Mouse (Mus musculus): ENCODE measurements at regions not wholly inside any gene's neighbourhood (a gene's known extent, or its start where the extent isn't known, plus 50 kb on each side); places are given as distances from the start of the nearest gene placed in this dataset.

- Histone ChIP-seq H3K4me1 (ENCODE audit: control insufficient read depth in 1 of 2, insufficient read depth in 2 of 2) (0 out of 4 replicates have a peak, but pooled peaks cover 0 to 2% of the 10 kb centered on the region in 2 experiments), H3K9me3 (replicated peaks; ENCODE audit: low read length) (no peaks in the 10 kb centered on the region), H3K9ac (ENCODE audit: insufficient read depth, low read depth) (no peak overlapping the region), H3K4me3 (replicated peaks in 1 of 3; ENCODE audit: low read depth in 2 of 3, low read length in 2 of 3, poor library complexity in 1 of 3) (no peak overlapping the region), H3K27ac (ENCODE audit: insufficient read depth, low read depth) (no peak overlapping the region), H3K79me2 (replicated peaks; ENCODE audit: control insufficient read depth, extremely low read depth, insufficient read depth, poor library complexity, severe bottlenecking) (no peaks in the 10 kb centered on the region), H3K4me2 (ENCODE audit: insufficient read depth, low read depth, poor library complexity, severe bottlenecking) (no peak overlapping the region), H3K36me3 (replicated peaks in 1 of 2; ENCODE audit: control insufficient read depth in 1 of 2, insufficient read depth in 1 of 2, low read length in 1 of 2) (no peaks in the 10 kb centered on the region), H3K27me3 (replicated peaks) (peaks cover 56% of the 10 kb centered on the region)
- no peak for DNase-seq (ENCODE audit: extremely low read depth)
- TF ChIP-seq E2F4 (IDR thresholded peaks at IDR 0.05; ENCODE audit: insufficient replicate concordance, low read depth, low read length) (no peak), USF1 (IDR thresholded peaks at IDR 0.05; ENCODE audit: low read depth, low read length) (no peak), ZMIZ1 (IDR thresholded peaks at IDR 0.05; ENCODE audit: low read depth, low read length) (no peak), MAFK (IDR thresholded peaks at IDR 0.05; ENCODE audit: insufficient replicate concordance, low read length) (no peak), MAX (IDR thresholded peaks at IDR 0.05; ENCODE audit: low read length) (no peak), RAD21 (IDR thresholded peaks at IDR 0.05; ENCODE audit: low read depth, low read length) (no peak), SMC3 (IDR thresholded peaks at IDR 0.05; ENCODE audit: low read depth, low read length) (no peak), CHD1 (IDR thresholded peaks at IDR 0.05; ENCODE audit: low read depth, low read length) (no peak), UBTF (IDR thresholded peaks at IDR 0.05; ENCODE audit: low read depth, low read length) (no peak), POLR2AphosphoS2 (IDR thresholded peaks at IDR 0.05; ENCODE audit: low read depth, low read length) (no peak), ZKSCAN1 (IDR thresholded peaks at IDR 0.05; ENCODE audit: borderline replicate concordance, low read depth, low read length) (no peak)
- dilution Hi-C loops (cut with MboI; ENCODE audit: extremely low pct_ligation_motif_present, extremely low pct_unique_long_range_greater_than_20kb, low sequenced_read_pairs) (no loop called here), in situ Hi-C loops (cut with MboI; ENCODE audit: low pct_ligation_motif_present, low pct_unique_long_range_greater_than_20kb, low sequenced_read_pairs) (no loop called here)
Observed at GRCm38 (mm10) chr14:29784506-29784905, 62.8 kb upstream of the Cacna2d3 start.

- 0 out of 4 replicates have a peak, but pooled peaks cover 0 to 2% of the 10 kb centered on the region in 2 experiments for H3K4me1 ChIP-seq (ENCODE audit: control insufficient read depth in 1 of 2, insufficient read depth in 2 of 2)
- no peaks in the 10 kb centered on the region for H3K9me3 ChIP-seq (replicated peaks; ENCODE audit: low read length)
- peaks cover 52% of the 10 kb centered on the region for H3K27me3 ChIP-seq (replicated peaks)
- in situ Hi-C loops (cut with MboI; ENCODE audit: low pct_ligation_motif_present, low pct_unique_long_range_greater_than_20kb, low sequenced_read_pairs) (no loop called here), dilution Hi-C loops (cut with MboI; ENCODE audit: extremely low pct_ligation_motif_present, extremely low pct_unique_long_range_greater_than_20kb, low sequenced_read_pairs) (no loop called here)
- no peaks in the 10 kb centered on the region for H3K79me2 ChIP-seq (replicated peaks; ENCODE audit: control insufficient read depth, extremely low read depth, insufficient read depth, poor library complexity, severe bottlenecking)
- no peaks in the 10 kb centered on the region for H3K36me3 ChIP-seq (replicated peaks in 1 of 2; ENCODE audit: control insufficient read depth in 1 of 2, insufficient read depth in 1 of 2, low read length in 1 of 2)
- TF ChIP-seq POLR2AphosphoS2 (IDR thresholded peaks at IDR 0.05; ENCODE audit: low read depth, low read length), result no peak
- no peak overlapping the region for H3K4me2 ChIP-seq (ENCODE audit: insufficient read depth, low read depth, poor library complexity, severe bottlenecking)
- DNase-seq (ENCODE audit: extremely low read depth), result no peak
- H3K9ac ChIP-seq (ENCODE audit: insufficient read depth, low read depth), result no peak overlapping the region
- no peak overlapping the region for H3K4me3 ChIP-seq (replicated peaks in 1 of 3; ENCODE audit: low read depth in 2 of 3, low read length in 2 of 3, poor library complexity in 1 of 3)
- no peak overlapping the region for H3K27ac ChIP-seq (ENCODE audit: insufficient read depth, low read depth)
Observed at GRCm38 (mm10) chr14:29786431-29786830, 64.8 kb upstream of the Cacna2d3 start.

GRCm38 (mm10) chr14:29787796-29788195 lies 66.1 kb upstream of the Cacna2d3 start:
- TF ChIP-seq USF1 (IDR thresholded peaks at IDR 0.05; ENCODE audit: low read depth, low read length), result no peak
- no peak for TF ChIP-seq ZC3H11A (IDR thresholded peaks at IDR 0.05; ENCODE audit: low read depth, low read length)
- TF ChIP-seq NRF1 (IDR thresholded peaks at IDR 0.05; ENCODE audit: low read depth, low read length), result no peak
- TF ChIP-seq ZNF384 (IDR thresholded peaks at IDR 0.05; ENCODE audit: low read depth, low read length), result no peak
- TF ChIP-seq ZKSCAN1 (IDR thresholded peaks at IDR 0.05; ENCODE audit: borderline replicate concordance, low read depth, low read length), result no peak
- no peak for TF ChIP-seq CHD1 (IDR thresholded peaks at IDR 0.05; ENCODE audit: low read depth, low read length)
- no peak for TF ChIP-seq MYC (IDR thresholded peaks at IDR 0.05; ENCODE audit: low read depth, low read length)
- no peak for TF ChIP-seq MAFK (IDR thresholded peaks at IDR 0.05; ENCODE audit: insufficient replicate concordance, low read length)
- no peak for TF ChIP-seq E2F4 (IDR thresholded peaks at IDR 0.05; ENCODE audit: insufficient replicate concordance, low read depth, low read length)
- no peak for TF ChIP-seq PAX5 (IDR thresholded peaks at IDR 0.05; ENCODE audit: low read length)
- TF ChIP-seq ZMIZ1 (IDR thresholded peaks at IDR 0.05; ENCODE audit: low read depth, low read length), result no peak
- no peak for TF ChIP-seq CTCF (conservative IDR thresholded peaks at IDR 0.05 in 1 of 2, IDR thresholded peaks at IDR 0.05 in 1 of 2; ENCODE audit: low read depth in 2 of 2, low read length in 2 of 2)
- TF ChIP-seq BHLHE40 (IDR thresholded peaks at IDR 0.05; ENCODE audit: low read depth, low read length), result no peak
- no peak for TF ChIP-seq KAT2A (IDR thresholded peaks at IDR 0.05; ENCODE audit: insufficient replicate concordance, low read length)
- no peak for TF ChIP-seq MEF2A (IDR thresholded peaks at IDR 0.05; ENCODE audit: borderline replicate concordance, low read depth, low read length)
- TF ChIP-seq ETS1 (conservative IDR thresholded peaks at IDR 0.05; ENCODE audit: low read depth, low read length), result no peak
- TF ChIP-seq USF2 (conservative IDR thresholded peaks at IDR 0.05; ENCODE audit: low read depth, low read length), result no peak
- DNase-seq (ENCODE audit: extremely low read depth), result no peak
- peaks cover 58% of the 10 kb centered on the region for H3K27me3 ChIP-seq (replicated peaks)

More at GRCm38 (mm10) chr14:29787796-29788195, 66.1 kb upstream of the Cacna2d3 start:
- Histone ChIP-seq H3K79me2 (replicated peaks; ENCODE audit: control insufficient read depth, extremely low read depth, insufficient read depth, poor library complexity, severe bottlenecking) (no peaks in the 10 kb centered on the region), H3K9ac (ENCODE audit: insufficient read depth, low read depth) (no peak overlapping the region), H3K27ac (ENCODE audit: insufficient read depth, low read depth) (no peak overlapping the region), H3K4me3 (replicated peaks in 1 of 3; ENCODE audit: low read depth in 2 of 3, low read length in 2 of 3, poor library complexity in 1 of 3) (no peak overlapping the region), H3K9me3 (replicated peaks; ENCODE audit: low read length) (no peaks in the 10 kb centered on the region), H3K4me1 (ENCODE audit: control insufficient read depth in 1 of 2, insufficient read depth in 2 of 2) (0 out of 4 replicates have a peak, but pooled peaks cover 0 to 2% of the 10 kb centered on the region in 2 experiments), H3K4me2 (ENCODE audit: insufficient read depth, low read depth, poor library complexity, severe bottlenecking) (no peak overlapping the region), H3K36me3 (replicated peaks in 1 of 2; ENCODE audit: control insufficient read depth in 1 of 2, insufficient read depth in 1 of 2, low read length in 1 of 2) (no peaks in the 10 kb centered on the region)
- dilution Hi-C loops (cut with MboI; ENCODE audit: extremely low pct_ligation_motif_present, extremely low pct_unique_long_range_greater_than_20kb, low sequenced_read_pairs) (no loop called here), in situ Hi-C loops (cut with MboI; ENCODE audit: low pct_ligation_motif_present, low pct_unique_long_range_greater_than_20kb, low sequenced_read_pairs) (no loop called here)
